Comparison of ENCODE assay signal across 27 mouse cellular contexts in genomic region chr11:67733726-67734125, GRCm38 (mm10). TPM values are rescaled to one million over a fixed set of nuclear protein-coding genes. Genes with fewer than 3 reads are reported as not detected.
A peak's percentile ranks its signal among the peaks of the same experiment; 100 is the strongest.
DNase-seq lines count a peak whose midpoint lies in the region; ATAC-seq and TF ChIP-seq lines count a peak whose summit lies in the region.
"Had no signal": no experiment of that assay in that cellular context is flagged by ENCODE, and none has a peak within 500 bp of the region (broad histone marks: within the 10 kb centered on the region; RNA-seq: fewer than 3 reads in every experiment).

No protein-coding gene starts in this region.

- no peak for TF ChIP-seq EP300 in CH12.LX (IDR thresholded peaks at IDR 0.05; ENCODE audit: low read length)

- peaks cover 31 to 65% of the 10 kb centered on the region in 2 experiments for H3K4me1 ChIP-seq in CH12.LX (ENCODE audit: control insufficient read depth in 1 of 2, insufficient read depth in 2 of 2)
- H3K4me1 ChIP-seq in midbrain, embryonic 15.5 days, result no peaks in the 10 kb centered on the region
- H3K4me1 ChIP-seq: embryonic facial prominence, embryonic 13.5 days; embryonic facial prominence, embryonic 15.5 days; forebrain, embryonic 10.5 days; forebrain, embryonic 12.5 days had no signal

- 89% methylated on average over 1 of the region's 1 CpGs for WGBS in midbrain, embryonic 15.5 days

- H3K4me3 ChIP-seq in CH12.LX (replicated peaks in 1 of 3; ENCODE audit: low read depth in 2 of 3, low read length in 2 of 3, poor library complexity in 1 of 3), result no peak overlapping the region
- H3K4me3 ChIP-seq in midbrain, embryonic 15.5 days, result no peak overlapping the region
- H3K4me3 ChIP-seq: embryonic facial prominence, embryonic 13.5 days; embryonic facial prominence, embryonic 15.5 days; erythroblast, embryonic 14.5 days; forebrain, embryonic 10.5 days; forebrain, embryonic 12.5 days had no signal

- DNase-seq in adrenal gland, postnatal 14 days, result peak; percentile 15
- no peak for DNase-seq in adrenal gland, adult 18-20 months (ENCODE audit: low spot score in 2 of 2)
- peak; percentile 26 to 51 for DNase-seq in cerebellum, postnatal 14 days
- no peak for DNase-seq in cerebellum, adult 11 months
- no peak for DNase-seq in CH12.LX (ENCODE audit: extremely low read depth)
- DNase-seq: adrenal gland, adult 8-10 months; adrenal gland, postnatal 25 days; B cell, adult 2 months; cerebellum, adult 18-20 months; cerebellum, adult 8-10 months; cerebellum, adult 9-11 months; embryo, embryonic 11 days had no signal

- H3K4me2 ChIP-seq in CH12.LX (ENCODE audit: insufficient read depth, low read depth, poor library complexity, severe bottlenecking), result no peak overlapping the region
- no peak overlapping the region for H3K4me2 ChIP-seq in midbrain, embryonic 15.5 days
- H3K4me2 ChIP-seq: embryonic facial prominence, embryonic 13.5 days; embryonic facial prominence, embryonic 15.5 days; forebrain, embryonic 12.5 days had no signal

- no peak for ATAC-seq in midbrain, embryonic 15.5 days (replicated peaks)
- ATAC-seq: CD4-positive, CD25-positive, alpha-beta regulatory T cell, adult 4 months; forebrain, embryonic 14.5 days; forebrain, embryonic 16.5 days had no signal

- H3K9me3 ChIP-seq in CH12.LX (replicated peaks; ENCODE audit: low read length), result peaks cover 16% of the 10 kb centered on the region
- no peaks in the 10 kb centered on the region for H3K9me3 ChIP-seq in midbrain, embryonic 15.5 days
- H3K9me3 ChIP-seq: embryonic facial prominence, embryonic 13.5 days; embryonic facial prominence, embryonic 15.5 days; forebrain, embryonic 10.5 days; forebrain, embryonic 12.5 days had no signal

- TF ChIP-seq CTCF in CH12.LX (conservative IDR thresholded peaks at IDR 0.05 in 1 of 2, IDR thresholded peaks at IDR 0.05 in 1 of 2; ENCODE audit: low read depth in 2 of 2, low read length in 2 of 2), result no peak

- peaks cover 0 to 2% of the 10 kb centered on the region in 2 experiments for H3K36me3 ChIP-seq in CH12.LX (replicated peaks in 1 of 2; ENCODE audit: control insufficient read depth in 1 of 2, insufficient read depth in 1 of 2, low read length in 1 of 2)
- H3K36me3 ChIP-seq in midbrain, embryonic 15.5 days (replicated peaks), result no peaks in the 10 kb centered on the region
- H3K36me3 ChIP-seq: embryonic facial prominence, embryonic 13.5 days; embryonic facial prominence, embryonic 15.5 days; forebrain, embryonic 10.5 days; forebrain, embryonic 12.5 days had no signal

- H3K79me2 ChIP-seq in CH12.LX (replicated peaks; ENCODE audit: control insufficient read depth, extremely low read depth, insufficient read depth, poor library complexity, severe bottlenecking), result no peaks in the 10 kb centered on the region

- no peaks in the 10 kb centered on the region for H3K27me3 ChIP-seq in CH12.LX (replicated peaks)
- H3K27me3 ChIP-seq in midbrain, embryonic 15.5 days (replicated peaks), result no peaks in the 10 kb centered on the region
- H3K27me3 ChIP-seq: embryonic facial prominence, embryonic 13.5 days; embryonic facial prominence, embryonic 15.5 days; forebrain, embryonic 12.5 days had no signal

- peak overlapping the region; percentile 66 for H3K27ac ChIP-seq in CH12.LX (ENCODE audit: insufficient read depth, low read depth)
- H3K27ac ChIP-seq in midbrain, embryonic 15.5 days, result no peak overlapping the region
- H3K27ac ChIP-seq: embryonic facial prominence, embryonic 13.5 days; embryonic facial prominence, embryonic 15.5 days; forebrain, embryonic 10.5 days; forebrain, embryonic 12.5 days had no signal

- H3K9ac ChIP-seq in CH12.LX (ENCODE audit: insufficient read depth, low read depth), result no peak overlapping the region
- H3K9ac ChIP-seq in midbrain, embryonic 15.5 days, result no peak overlapping the region
- H3K9ac ChIP-seq: embryonic facial prominence, embryonic 13.5 days; embryonic facial prominence, embryonic 15.5 days; forebrain, embryonic 12.5 days had no signal

- no peak for TF ChIP-seq POLR2A in CH12.LX (IDR thresholded peaks at IDR 0.05; ENCODE audit: low read depth, low read length)

- no peak for TF ChIP-seq RAD21 in CH12.LX (IDR thresholded peaks at IDR 0.05; ENCODE audit: low read depth, low read length)

- dilution Hi-C loops in CH12.LX (cut with MboI; ENCODE audit: extremely low pct_ligation_motif_present, extremely low pct_unique_long_range_greater_than_20kb, low sequenced_read_pairs), result no loop called here

- in situ Hi-C loops in CH12.LX (cut with MboI; ENCODE audit: low pct_ligation_motif_present, low pct_unique_long_range_greater_than_20kb, low sequenced_read_pairs), result no loop called here

TF ChIP-seq in CH12.LX, 34 proteins besides CTCF, POLR2A, EP300 and RAD21:
- TF ChIP-seq ZMIZ1 (IDR thresholded peaks at IDR 0.05; ENCODE audit: low read depth, low read length), result no peak
- no peak for TF ChIP-seq USF1 (IDR thresholded peaks at IDR 0.05; ENCODE audit: low read depth, low read length)
- peak; percentile 40; the same call in 1 of the 2 replicates for TF ChIP-seq ZNF384 (IDR thresholded peaks at IDR 0.05; ENCODE audit: low read depth, low read length)

RNA-seq across cellular contexts. Expression of gene Glp2r, which starts 37.2 kb away (rescaled TPM):
- not detected in 2 replicates for total RNA-seq in adrenal gland, postnatal 14 days (2021)
- under 1 TPM in 1 of 2 experiments, not detected in 1; 0.07 TPM for total RNA-seq in adrenal gland, adult 18-20 months (2021)
- 0.04 TPM in 2 replicates for total RNA-seq in CH12.LX (2012; rRNA removed)
- total RNA-seq in CH12.LX (2014; rRNA removed), result 0.04 and 0.09 TPM in 2 replicates
- polyA plus RNA-seq in CH12.LX (2012; ENCODE audit: insufficient read length, low read depth), result 0.07 TPM in 1 of 2 replicates, not detected in the other
- polyA plus RNA-seq in midbrain, embryonic 15.5 days (2015; fragmentation: Nextera tagmentation; extraction: Ambion mirVana), result 0.04 TPM in 2 replicates
- total RNA-seq: adrenal gland, postnatal 25 days; common myeloid progenitor, adult 5-6 weeks; ES-E14; MEL had no signal
- polyA plus RNA-seq: CD4-positive, CD25-positive, alpha-beta regulatory T cell, adult 4 months; embryonic facial prominence, embryonic 11.5 days; embryonic facial prominence, embryonic 13.5 days; erythroblast, embryonic 14.5 days; forebrain, embryonic 10.5 days; forebrain, embryonic 12.5 days had no signal

RNA-seq across cellular contexts. Expression of gene Rcvrn, which starts 38.6 kb away (rescaled TPM):
- total RNA-seq in adrenal gland, postnatal 14 days (2021), result not detected in 2 replicates
- total RNA-seq in adrenal gland, adult 18-20 months (2021), result under 1 TPM; 0.38 to 0.50 TPM
- not detected in 2 replicates for total RNA-seq in CH12.LX (2012; rRNA removed)
- not detected in 2 replicates for total RNA-seq in CH12.LX (2014; rRNA removed)
- polyA plus RNA-seq in CH12.LX (2012; ENCODE audit: insufficient read length, low read depth), result not detected in 2 replicates
- polyA plus RNA-seq in midbrain, embryonic 15.5 days (2015; fragmentation: Nextera tagmentation; extraction: Ambion mirVana), result not detected in 2 replicates
- total RNA-seq: adrenal gland, postnatal 25 days; adrenal gland, postnatal 4 days; common myeloid progenitor, adult 5-6 weeks; ES-E14; MEL had no signal
- polyA plus RNA-seq: CD4-positive, CD25-positive, alpha-beta regulatory T cell, adult 4 months; embryonic facial prominence, embryonic 11.5 days; embryonic facial prominence, embryonic 13.5 days; embryonic facial prominence, embryonic 15.5 days; erythroblast, embryonic 14.5 days; forebrain, embryonic 10.5 days; forebrain, embryonic 12.5 days; forebrain, embryonic 14.5 days; forebrain, embryonic 16.5 days had no signal

RNA-seq across cellular contexts. Expression of gene Gsg1l2, which starts 40.7 kb away (rescaled TPM):
- not detected in 2 replicates for total RNA-seq in adrenal gland, postnatal 14 days (2021)
- not detected for total RNA-seq in adrenal gland, adult 18-20 months (2021)
- not detected in 2 replicates for total RNA-seq in CH12.LX (2012; rRNA removed)
- total RNA-seq in CH12.LX (2014; rRNA removed), result not detected in 2 replicates
- not detected in 2 replicates for polyA plus RNA-seq in CH12.LX (2012; ENCODE audit: insufficient read length, low read depth)
- not detected in 2 replicates for polyA plus RNA-seq in midbrain, embryonic 15.5 days (2015; fragmentation: Nextera tagmentation; extraction: Ambion mirVana)
- total RNA-seq: adrenal gland, adult 8-10 months; adrenal gland, postnatal 25 days; adrenal gland, postnatal 4 days; common myeloid progenitor, adult 5-6 weeks; ES-E14; MEL had no signal
- polyA plus RNA-seq: brain, embryonic 14.5 days; CD4-positive, CD25-positive, alpha-beta regulatory T cell, adult 4 months; embryonic facial prominence, embryonic 11.5 days; embryonic facial prominence, embryonic 13.5 days; embryonic facial prominence, embryonic 15.5 days; erythroblast, embryonic 14.5 days; forebrain, embryonic 10.5 days; forebrain, embryonic 12.5 days; forebrain, embryonic 14.5 days; forebrain, embryonic 16.5 days had no signal

Comparison
In these comparisons a context has a peak if more than half of its experiments do, and no peak if none do; other contexts are left out.
1. DNase-seq: peak in adrenal gland, postnatal 14 days (single experiment) and cerebellum, postnatal 14 days (2 of 2); none in adrenal gland, adult 18-20 months (0 of 2), cerebellum, adult 11 months (single experiment) and CH12.LX (single experiment).